Mouse (Mus musculus) gastrocnemius, postnatal 10 days (tissue): ENCODE data around the gene Hoxa3. TPM values are rescaled to one million over a fixed set of nuclear protein-coding genes. Genes with fewer than 3 reads are reported as not detected.
A peak's percentile ranks its signal among the peaks of the same experiment; 100 is the strongest.

Experiments
- DNase-seq: peaks from one replicate; pipeline ENCODE4 v3.0.0; 2021; ENCODE audit warnings: mixed read lengths
- total RNA-seq, 2 experiments: library from RNA; stranded (reverse); gene quantifications; 2 replicates each; pipeline ENCODE4 v1.2.3; 2021

The Hoxa3 gene
- total RNA-seq, 2 experiments from 2014 or later, result 2.0 to 5.0 TPM

- DNase-seq, result peak; percentile 54
These were observed 19.4 kb upstream of the Hoxa3 start for GRCm38 (mm10) chr6:52232568-52232965.

GRCm38 (mm10) chr6:52231885-52232567, 18.9 kb upstream of the Hoxa3 start:
- peak; percentile 5 for DNase-seq

- DNase-seq, result peak; percentile 68
These were observed 17.5 kb upstream of the Hoxa3 start, which contains the start of gene Hoxa9 for GRCm38 (mm10) chr6:52230516-52231165. Gene Hoxa9, minus strand, starts transcription at chr6:52231089.

- DNase-seq, result peak; percentile 54
These were observed 16.7 kb upstream of the Hoxa3 start for GRCm38 (mm10) chr6:52229558-52230416.

GRCm38 (mm10) chr6:52228475-52229465, 15.6 kb upstream of the Hoxa3 start:
- DNase-seq, result peak; percentile 61

- no peak for DNase-seq
These were observed 14.5 kb upstream of the Hoxa3 start for GRCm38 (mm10) chr6:52227470-52228222.

- peak; percentile 42 for DNase-seq
These were observed 13.6 kb upstream of the Hoxa3 start for GRCm38 (mm10) chr6:52226569-52227257.

GRCm38 (mm10) chr6:52225612-52226568, 12.8 kb upstream of the Hoxa3 start:
- DNase-seq, result peak; percentile 85

- no peak for DNase-seq
These were observed 11.9 kb upstream of the Hoxa3 start for GRCm38 (mm10) chr6:52224895-52225611.

- no peak for DNase-seq
These were observed 11.0 kb upstream of the Hoxa3 start for GRCm38 (mm10) chr6:52223939-52224760.

GRCm38 (mm10) chr6:52222729-52223128, 9.6 kb upstream of the Hoxa3 start:
- DNase-seq, result peak; percentile 9

GRCm38 (mm10) chr6:52221993-52222685, 9.0 kb upstream of the Hoxa3 start:
- peak; percentile 41 for DNase-seq

GRCm38 (mm10) chr6:52221337-52221992, 8.3 kb upstream of the Hoxa3 start, which contains the start of gene Hoxa7:
Gene Hoxa7, minus strand, starts transcription at chr6:52221854.
- DNase-seq, result peak; percentile 94

GRCm38 (mm10) chr6:52220865-52221310, 7.8 kb upstream of the Hoxa3 start:
- DNase-seq, result no peak

GRCm38 (mm10) chr6:52220003-52220864, 7.1 kb upstream of the Hoxa3 start:
- no peak for DNase-seq
